Mouse (Mus musculus) layer of hippocampus, postnatal 25 days (tissue): ENCODE data around the gene Rapgef6. TPM values are rescaled to one million over a fixed set of nuclear protein-coding genes. Genes with fewer than 3 reads are reported as not detected.

Experiments
- DNase-seq, 2 experiments: peaks; one replicate each; pipeline ENCODE4 v3.0.0; 2022; ENCODE audit warnings: mixed read lengths in 2 of 2, low spot score in 1 of 2; ENCODE audit errors: extremely low spot score in 1 of 2
- total RNA-seq, 2 experiments: library from RNA; stranded (reverse); gene quantifications; 2 replicates each; pipeline ENCODE4 v1.2.3; 2021

Rapgef6 gene
- total RNA-seq = 10 to 100 TPM; 37.9 to 38.7 TPM

GRCm38 (mm10) chr11:54522529-54523430 is at the start of gene Rapgef6:
Rapgef6 (plus strand) TSS chr11:54522847.
- peak; percentile 92 to 94 for DNase-seq

- no peak for DNase-seq
Measured at GRCm38 (mm10) chr11:54478414-54478813, 44.2 kb upstream of the Rapgef6 start.

DNA sequence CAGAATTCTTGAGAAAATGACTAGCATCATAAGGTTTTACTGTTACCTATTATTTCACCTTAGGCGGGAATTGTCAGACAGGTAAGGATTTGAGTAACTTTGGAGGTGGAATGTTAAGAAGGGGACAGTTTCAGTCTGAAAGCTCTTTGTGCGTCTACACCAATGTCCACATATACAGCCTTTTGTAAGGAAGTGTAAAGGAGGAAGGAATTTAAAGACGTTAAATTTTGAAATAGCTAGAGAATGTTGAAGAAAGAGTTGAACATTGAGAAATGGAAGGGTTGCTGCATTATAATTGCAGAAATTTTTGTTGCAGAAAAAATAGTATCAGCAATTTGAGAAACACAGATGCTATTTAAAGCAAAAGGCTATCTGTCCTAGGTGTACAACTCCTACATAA is 36.6 kb upstream of the Rapgef6 start:
- no peak for DNase-seq

GRCm38 (mm10) chr11:54491946-54492558 is 30.6 kb upstream of the Rapgef6 start:
- no peak for DNase-seq

DNA sequence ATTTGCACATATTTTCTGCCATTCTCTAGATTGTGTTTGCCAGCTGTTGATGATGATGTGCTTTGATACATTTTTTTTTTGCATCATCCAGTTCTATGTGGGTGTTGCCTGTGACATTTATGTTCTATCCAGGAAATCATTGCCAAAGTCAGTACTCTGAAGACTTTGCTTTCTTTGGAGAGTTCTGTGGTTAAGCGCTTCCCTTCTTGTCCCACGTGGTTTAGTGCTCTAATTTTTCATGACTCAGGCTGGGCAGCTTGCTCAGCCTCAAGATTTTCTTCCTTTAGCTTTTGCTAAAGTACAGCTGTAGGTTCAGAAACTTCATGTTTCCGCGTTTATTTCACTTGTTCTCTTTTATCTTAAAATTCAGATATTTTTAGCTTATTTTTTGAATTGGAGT is 30.1 kb upstream of the Rapgef6 start:
- DNase-seq = no peak

DNA sequence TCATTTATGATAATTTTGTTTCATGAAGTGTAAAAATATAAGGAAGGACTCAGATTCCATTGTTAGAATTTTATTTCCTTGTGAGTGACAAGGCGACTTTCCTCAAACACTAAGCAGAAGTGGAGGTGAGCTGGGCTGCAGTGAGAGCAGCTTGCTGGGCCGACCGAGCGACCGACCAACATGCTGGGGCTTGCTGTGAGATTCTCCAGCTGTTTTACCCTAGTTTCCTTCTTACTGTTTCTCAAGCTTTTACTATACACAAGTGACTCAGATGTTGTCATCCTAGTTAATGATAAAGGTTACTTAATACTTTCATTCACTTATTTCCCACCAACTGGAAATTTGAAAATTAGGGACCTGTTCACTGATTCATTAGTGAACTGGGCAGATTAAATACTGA is 22.8 kb upstream of the Rapgef6 start:
- no peak for DNase-seq

GRCm38 (mm10) chr11:54502546-54503245 is 20.0 kb upstream of the Rapgef6 start:
- DNase-seq = no peak

- no peak for DNase-seq
Measured at GRCm38 (mm10) chr11:54513584-54513983, 9.1 kb upstream of the Rapgef6 start.

DNA sequence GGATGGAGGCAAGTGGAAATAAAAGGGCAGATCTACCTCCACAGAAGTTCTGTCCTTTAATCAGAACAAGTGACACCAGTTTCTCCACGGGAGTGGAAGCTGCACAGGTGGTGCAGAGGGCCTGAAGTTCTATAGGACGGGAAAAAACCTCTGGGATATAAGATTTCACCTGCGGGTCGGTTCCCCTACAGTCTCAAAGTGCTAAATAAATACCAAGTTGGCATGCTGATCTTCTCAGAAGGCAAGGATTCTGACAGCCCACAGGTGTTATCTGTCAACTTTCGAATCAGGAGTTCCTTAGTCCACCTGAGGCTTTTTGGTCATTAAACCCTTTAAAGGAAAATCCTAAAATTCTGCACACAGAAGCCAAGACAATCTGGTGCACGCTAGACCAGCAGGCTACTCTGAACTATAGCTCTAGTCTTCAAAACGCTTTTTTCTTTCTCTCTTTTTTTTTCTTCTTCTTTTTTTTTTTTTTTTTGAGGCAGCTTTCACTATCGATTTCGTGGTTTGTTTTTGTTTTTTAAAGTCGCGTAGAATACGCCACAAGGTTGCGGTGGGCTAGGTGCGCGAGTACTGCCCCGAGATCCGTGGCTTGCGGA is 619 bp upstream of the Rapgef6 start:
- DNase-seq = no peak

DNA sequence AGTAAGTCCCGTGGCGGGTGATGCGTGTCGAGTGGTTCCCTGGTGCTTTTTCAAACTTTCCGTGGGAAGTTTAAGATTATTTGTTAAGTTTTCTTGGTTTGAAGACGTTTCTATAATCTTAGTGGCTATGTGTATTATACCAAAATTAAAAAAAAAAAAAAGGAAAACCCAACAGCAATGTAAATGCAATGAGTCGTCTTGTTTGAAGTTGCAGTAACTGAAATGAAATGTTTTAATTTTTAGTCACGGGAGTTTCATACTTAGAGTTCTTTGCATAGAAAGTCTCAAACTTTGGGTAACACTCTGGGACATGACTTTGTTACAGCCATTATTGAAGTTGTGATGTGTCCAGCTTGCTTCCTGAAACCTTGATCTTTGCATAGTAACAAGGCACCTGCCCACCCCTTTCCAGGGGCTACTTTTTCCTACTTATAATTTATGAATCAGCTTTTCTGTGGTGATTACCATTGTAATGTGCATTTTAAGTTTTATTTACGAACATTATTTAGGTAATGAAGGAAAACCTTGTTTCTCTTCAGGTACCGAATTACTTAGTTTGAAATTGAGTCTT is 869 bp downstream of the Rapgef6 start:
- no peak for DNase-seq

- DNase-seq = no peak
Measured at GRCm38 (mm10) chr11:54528002-54528401, 5.4 kb downstream of the Rapgef6 start.

- DNase-seq = no peak
Measured at GRCm38 (mm10) chr11:54530391-54530790, 7.7 kb downstream of the Rapgef6 start.

- DNase-seq = no peak
Measured at GRCm38 (mm10) chr11:54530916-54531315, 8.3 kb downstream of the Rapgef6 start.

DNA sequence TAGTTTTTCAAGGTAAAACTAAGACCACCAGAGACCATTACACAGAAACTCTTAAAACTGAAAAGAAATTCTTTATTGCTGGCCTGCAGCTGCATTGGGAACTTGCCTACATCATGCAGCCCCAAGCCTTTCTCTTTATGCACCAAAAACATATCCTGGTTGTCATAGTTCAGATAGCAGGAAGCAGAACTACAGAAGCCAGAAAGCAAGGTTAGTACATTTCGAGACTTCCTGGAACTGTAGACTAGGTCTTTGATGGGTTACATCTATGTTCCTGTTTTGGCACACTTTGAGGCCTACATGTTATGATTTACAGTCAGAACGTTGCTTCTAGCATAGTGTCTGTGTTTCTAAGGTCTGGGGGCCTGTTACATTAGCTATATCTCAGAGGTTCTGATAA is 11.2 kb downstream of the Rapgef6 start:
- no peak for DNase-seq

GRCm38 (mm10) chr11:54534871-54535270 is 12.2 kb downstream of the Rapgef6 start:
- DNase-seq = peak; percentile 64 to 90

GRCm38 (mm10) chr11:54539031-54539430 is 16.4 kb downstream of the Rapgef6 start:
- DNase-seq = no peak

DNA sequence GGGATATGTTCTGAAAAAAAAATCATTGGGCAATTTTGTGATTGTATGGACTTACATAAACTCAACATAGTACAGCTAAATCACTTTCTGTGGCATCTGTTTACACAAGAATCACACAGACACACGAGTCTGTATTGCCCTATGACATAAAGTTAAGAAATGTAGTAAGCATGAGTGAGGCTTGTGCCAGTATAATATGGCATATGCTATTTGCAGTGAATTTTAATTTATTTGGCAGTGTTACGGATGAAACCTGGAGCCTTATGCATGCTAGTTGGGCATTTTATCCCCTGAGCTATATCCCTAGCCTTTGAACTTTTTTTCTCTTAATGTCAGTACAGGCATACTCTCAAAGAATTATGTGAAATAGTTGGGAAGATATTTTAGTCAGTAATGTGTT is 16.8 kb downstream of the Rapgef6 start:
- no peak for DNase-seq

- no peak for DNase-seq
Measured at GRCm38 (mm10) chr11:54540328-54540727, 17.7 kb downstream of the Rapgef6 start.

DNA sequence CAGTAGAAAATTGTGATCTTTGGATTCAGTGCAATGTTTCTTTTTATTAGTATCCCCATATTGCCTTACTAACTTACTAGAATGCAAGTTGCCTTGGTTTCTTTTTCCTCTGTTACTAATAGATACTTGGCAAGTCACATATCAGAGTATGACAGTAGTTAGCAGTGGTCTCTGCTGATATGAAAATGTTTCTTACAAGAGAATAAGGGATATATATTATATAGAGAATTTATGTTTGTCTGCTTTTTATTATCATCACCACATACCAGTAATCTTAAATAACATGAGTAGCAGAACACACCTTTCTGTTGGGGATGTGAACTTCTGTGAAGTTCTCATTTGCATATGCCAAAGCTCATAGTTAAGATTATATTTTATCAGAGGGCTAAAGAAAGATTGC is 19.8 kb downstream of the Rapgef6 start:
- DNase-seq = no peak

- DNase-seq = no peak
Measured at GRCm38 (mm10) chr11:54554970-54555369, 32.3 kb downstream of the Rapgef6 start.
